Mouse (Mus musculus) left cerebral cortex, adult 18-20 months (tissue): Measurements from ENCODE around the gene Scgb1b12. TPM values are rescaled to one million over a fixed set of nuclear protein-coding genes. Genes with fewer than 3 reads are reported as not detected.
"Not testable (repeated sequence)": the region's sequence is repeated elsewhere in the genome, so short reads cannot be mapped to it uniquely, and the experiment has no call there.

ENCODE experiments used
- DNase-seq, 2 experiments: peaks; one replicate each; pipeline ENCODE4 v3.0.0; 2021 to 2022; ENCODE audit warnings: low spot score in 2 of 2, mixed read lengths in 1 of 2
- long read RNA-seq, 2 experiments: library from polyadenylated mRNA; stranded (forward); transcript quantifications; one replicate each; pipeline ENCODE4 v2.0.0; 2021
- total RNA-seq, 2 experiments: library from RNA; stranded (reverse); gene quantifications; 2 replicates each; pipeline ENCODE4 v1.2.3; 2021

The Scgb1b12 gene
- not detected for total RNA-seq
- long read RNA-seq, experiment 1 = 0 reads
- long read RNA-seq, experiment 2 = 0 reads

DNA sequence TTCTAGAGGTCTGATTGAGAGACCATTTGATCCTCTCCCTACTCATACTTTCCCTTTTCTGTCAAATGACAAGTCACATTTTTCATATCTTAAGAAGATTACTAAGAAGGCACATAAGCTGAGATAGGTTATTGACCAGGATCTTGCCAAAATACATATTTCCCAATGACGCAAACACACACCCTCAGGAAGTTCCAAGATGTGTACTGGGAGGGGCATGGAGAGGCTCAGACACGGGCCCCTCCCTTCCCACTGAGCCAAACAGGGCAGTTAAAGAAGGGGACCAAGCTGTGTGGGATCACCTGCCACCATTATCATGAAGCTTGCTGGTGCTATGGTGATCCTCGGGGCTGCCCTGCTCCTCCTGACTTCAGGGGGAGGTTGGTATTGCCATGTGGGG, at the start of gene Scgb1b12:
Gene Scgb1b12, plus strand, starts transcription at position 301 of the 400 bp plus-strand sequence.
- DNase-seq = not testable (repeated sequence)

- DNase-seq = not testable (repeated sequence)
Measured at GRCm38 (mm10) chr7:32327145-32327544, 6.8 kb upstream of the Scgb1b12 start, which contains the start of gene Scgb2b12. Gene Scgb2b12, minus strand, starts transcription at chr7:32327245.

Other genes with a start within 250 kb of the Scgb1b12 start
- not detected for gene Scgb1b10, start 233.3 kb upstream of the Scgb1b12 start, total RNA-seq
- not detected for gene Scgb2b11, start 123.0 kb upstream of the Scgb1b12 start, total RNA-seq
- not detected for gene Scgb1b11, start 111.3 kb upstream of the Scgb1b12 start, total RNA-seq
- not detected for gene Scgb2b12, start 6.9 kb upstream of the Scgb1b12 start, total RNA-seq
- gene Scgb1b29, start 107.4 kb downstream of the Scgb1b12 start, total RNA-seq = not detected